Mouse (Mus musculus) neural tube, embryonic 12.5 days (tissue): ENCODE results near the gene Smpd3. TPM values are rescaled to one million over a fixed set of nuclear protein-coding genes. Genes with fewer than 3 reads are reported as not detected.
A peak's percentile ranks its signal among the peaks of the same experiment; 100 is the strongest.

Source experiments
- ATAC-seq: fragments of 200-750 bp; cut with Nextera tagmentation; 2 replicates; pipeline ENCODE4 v1.8.0; 2017; ENCODE audit warnings: low read depth, mild to moderate bottlenecking, moderate TSS enrichment, moderate library complexity; ENCODE audit not compliant: low FRiP score
- H3K27ac ChIP-seq: fragments of 300-500 bp; sonication (generic); 2 replicates; pipeline ENCODE4 v1.5.1; 2016
- H3K27me3 ChIP-seq: fragments of 300-500 bp; sonication (generic); replicated peaks from 2 replicates; pipeline ENCODE4 v1.6.1; 2016; ENCODE audit warnings: mild to moderate bottlenecking
- H3K36me3 ChIP-seq: fragments of 300-500 bp; sonication (generic); 2 replicates; pipeline ENCODE4 v1.6.1; 2016; ENCODE audit warnings: mild to moderate bottlenecking
- H3K4me1 ChIP-seq: fragments of 300-500 bp; sonication (generic); 2 replicates; pipeline ENCODE4 v1.6.1; 2016
- H3K4me2 ChIP-seq: fragments of 300-500 bp; sonication (generic); replicated peaks from 2 replicates; pipeline ENCODE4 v1.6.1; 2016; ENCODE audit warnings: mild to moderate bottlenecking
- H3K4me3 ChIP-seq: fragments of 300-500 bp; sonication (generic); 2 replicates; pipeline ENCODE4 v1.5.1; 2016
- H3K9ac ChIP-seq: fragments of 300-500 bp; sonication (generic); 2 replicates; pipeline ENCODE4 v1.6.1; 2016; ENCODE audit warnings: mild to moderate bottlenecking
- H3K9me3 ChIP-seq: fragments of 300-500 bp; sonication (generic); 2 replicates; pipeline ENCODE4 v1.6.1; 2016; ENCODE audit warnings: mild to moderate bottlenecking
- WGBS: fragments of 180-500 bp; shearing (Covaris S2); methylation state at CpG from one replicate; pipeline ENCODE4 v1.1.7; 2016; 5-methylcytosine and 5-hydroxymethylcytosine counted together
- polyA plus RNA-seq: library from polyadenylated mRNA; unstranded; fragments of >200 nt; fragmentation: Nextera tagmentation; extraction: Ambion mirVana; gene quantifications from 2 replicates; pipeline ENCODE4 v1.2.1, GENCODE M21; 2016

Gene Smpd3
- polyA plus RNA-seq, 1 experiment from 2014 or later = 34.2 TPM

- peaks cover 13% of the 10 kb centered on the region for H3K4me1 ChIP-seq
- H3K9me3 ChIP-seq = no peaks in the 10 kb centered on the region
- H3K9ac ChIP-seq = no peak overlapping the region
- no peak overlapping the region for H3K27ac ChIP-seq
- H3K4me2 ChIP-seq = no peak overlapping the region
- no peaks in the 10 kb centered on the region for H3K27me3 ChIP-seq
- no peak overlapping the region for H3K4me3 ChIP-seq
- WGBS = 89% methylated on average over 3 of the region's 3 CpGs
- no peak for ATAC-seq
- no peaks in the 10 kb centered on the region for H3K36me3 ChIP-seq
Measured at GRCm38 (mm10) chr8:106305301-106305700, 32.5 kb downstream of the Smpd3 start.

- Histone ChIP-seq H3K9me3 (no peaks in the 10 kb centered on the region), H3K4me2 (no peak overlapping the region), H3K27ac (no peak overlapping the region), H3K9ac (no peak overlapping the region), H3K27me3 (no peaks in the 10 kb centered on the region), H3K36me3 (no peaks in the 10 kb centered on the region), H3K4me3 (no peak overlapping the region), H3K4me1 (peaks cover 13% of the 10 kb centered on the region)
- 84% methylated on average over 6 of the region's 6 CpGs for WGBS
- ATAC-seq = no peak
Measured at GRCm38 (mm10) chr8:106304321-106304720, 33.5 kb downstream of the Smpd3 start.

- Histone ChIP-seq H3K27me3 (no peaks in the 10 kb centered on the region), H3K36me3 (no peaks in the 10 kb centered on the region), H3K27ac (peak overlapping the region; percentile 43), H3K9me3 (no peaks in the 10 kb centered on the region), H3K9ac (no peak overlapping the region), H3K4me2 (no peak overlapping the region), H3K4me1 (peaks cover 8% of the 10 kb centered on the region; the same call in 1 of the 2 replicates), H3K4me3 (no peak overlapping the region)
- 56% methylated on average over 9 of the region's 9 CpGs for WGBS
- ATAC-seq = peak; percentile 56; the same call in 1 of the 2 replicates
Measured at GRCm38 (mm10) chr8:106300739-106301715, 36.8 kb downstream of the Smpd3 start.

GRCm38 (mm10) chr8:106299686-106300085 lies 38.1 kb downstream of the Smpd3 start:
- WGBS = 84% methylated on average over 3 of the region's 3 CpGs
- no peak overlapping the region for H3K27ac ChIP-seq

GRCm38 (mm10) chr8:106298846-106299245 lies 38.9 kb downstream of the Smpd3 start:
- Histone ChIP-seq H3K4me2 (no peak overlapping the region), H3K9ac (no peak overlapping the region), H3K4me3 (no peak overlapping the region), H3K27ac (no peak overlapping the region), H3K36me3 (no peaks in the 10 kb centered on the region), H3K4me1 (peaks cover 8% of the 10 kb centered on the region; the same call in 1 of the 2 replicates), H3K9me3 (no peaks in the 10 kb centered on the region), H3K27me3 (no peaks in the 10 kb centered on the region)
- ATAC-seq = no peak
- WGBS = 77% methylated on average over 1 of the region's 1 CpGs

More at GRCm38 (mm10) chr8:106299686-106300085, 38.1 kb downstream of the Smpd3 start:
- Histone ChIP-seq H3K4me2 (no peak overlapping the region), H3K4me3 (no peak overlapping the region), H3K9ac (no peak overlapping the region), H3K36me3 (no peaks in the 10 kb centered on the region), H3K27me3 (no peaks in the 10 kb centered on the region), H3K4me1 (peaks cover 8% of the 10 kb centered on the region; the same call in 1 of the 2 replicates), H3K9me3 (no peaks in the 10 kb centered on the region)
- ATAC-seq = no peak

- 74% methylated on average over 5 of the region's 5 CpGs for WGBS
- H3K4me1 ChIP-seq = peaks cover 9% of the 10 kb centered on the region; the same call in 1 of the 2 replicates
- no peak for ATAC-seq
Measured at GRCm38 (mm10) chr8:106298261-106298660, 39.5 kb downstream of the Smpd3 start.

GRCm38 (mm10) chr8:106292484-106293396 lies 45.0 kb downstream of the Smpd3 start:
- Histone ChIP-seq H3K4me3 (no peak overlapping the region), H3K36me3 (no peaks in the 10 kb centered on the region), H3K27ac (no peak overlapping the region), H3K4me1 (peaks cover 12% of the 10 kb centered on the region; the same call in 1 of the 2 replicates), H3K9me3 (no peaks in the 10 kb centered on the region), H3K4me2 (no peak overlapping the region), H3K27me3 (no peaks in the 10 kb centered on the region), H3K9ac (no peak overlapping the region)
- ATAC-seq = no peak
- WGBS = 65% methylated on average over 20 of the region's 20 CpGs

More at GRCm38 (mm10) chr8:106298261-106298660, 39.5 kb downstream of the Smpd3 start:
- H3K4me3 ChIP-seq = no peak overlapping the region
- no peaks in the 10 kb centered on the region for H3K9me3 ChIP-seq
- H3K9ac ChIP-seq = no peak overlapping the region
- no peaks in the 10 kb centered on the region for H3K27me3 ChIP-seq
- no peaks in the 10 kb centered on the region for H3K36me3 ChIP-seq
- H3K27ac ChIP-seq = no peak overlapping the region
- H3K4me2 ChIP-seq = no peak overlapping the region

GRCm38 (mm10) chr8:106289464-106289863 lies 48.3 kb downstream of the Smpd3 start:
- H3K9me3 ChIP-seq = no peaks in the 10 kb centered on the region
- WGBS = 58% methylated on average over 7 of the region's 7 CpGs
- no peak overlapping the region for H3K4me2 ChIP-seq
- H3K9ac ChIP-seq = no peak overlapping the region
- no peak overlapping the region for H3K27ac ChIP-seq
- no peak overlapping the region for H3K4me3 ChIP-seq
- peaks cover 17% of the 10 kb centered on the region; the same call in 1 of the 2 replicates for H3K4me1 ChIP-seq
- H3K36me3 ChIP-seq = peaks cover 3% of the 10 kb centered on the region; the same call in 1 of the 2 replicates
- no peaks in the 10 kb centered on the region for H3K27me3 ChIP-seq
- ATAC-seq = no peak

GRCm38 (mm10) chr8:106288732-106289131 lies 49.1 kb downstream of the Smpd3 start:
- 50% methylated on average over 2 of the region's 3 CpGs for WGBS

GRCm38 (mm10) chr8:106287445-106287844 lies 50.3 kb downstream of the Smpd3 start:
- peaks cover 7% of the 10 kb centered on the region; the same call in 1 of the 2 replicates for H3K4me1 ChIP-seq
- H3K36me3 ChIP-seq = peaks cover 3% of the 10 kb centered on the region; the same call in 1 of the 2 replicates
- no peak overlapping the region for H3K27ac ChIP-seq
- 2% methylated on average over 2 of the region's 2 CpGs for WGBS
- H3K9me3 ChIP-seq = no peaks in the 10 kb centered on the region
- no peak for ATAC-seq
- H3K27me3 ChIP-seq = no peaks in the 10 kb centered on the region
- no peak overlapping the region for H3K9ac ChIP-seq
- H3K4me3 ChIP-seq = no peak overlapping the region
- H3K4me2 ChIP-seq = no peak overlapping the region

More at GRCm38 (mm10) chr8:106288732-106289131, 49.1 kb downstream of the Smpd3 start:
- H3K4me3 ChIP-seq = no peak overlapping the region
- no peaks in the 10 kb centered on the region for H3K9me3 ChIP-seq
- H3K27ac ChIP-seq = no peak overlapping the region
- H3K9ac ChIP-seq = no peak overlapping the region
- H3K4me2 ChIP-seq = no peak overlapping the region
- peaks cover 17% of the 10 kb centered on the region; the same call in 1 of the 2 replicates for H3K4me1 ChIP-seq
- H3K27me3 ChIP-seq = no peaks in the 10 kb centered on the region
- no peak for ATAC-seq
- peaks cover 3% of the 10 kb centered on the region; the same call in 1 of the 2 replicates for H3K36me3 ChIP-seq

- no peak overlapping the region for H3K27ac ChIP-seq
- 34% methylated on average over 4 of the region's 4 CpGs for WGBS
- no peak overlapping the region for H3K4me3 ChIP-seq
- no peaks in the 10 kb centered on the region for H3K4me1 ChIP-seq
- no peaks in the 10 kb centered on the region for H3K9me3 ChIP-seq
- no peaks in the 10 kb centered on the region for H3K27me3 ChIP-seq
- no peak for ATAC-seq
- no peak overlapping the region for H3K4me2 ChIP-seq
- H3K9ac ChIP-seq = no peak overlapping the region
- peaks cover 7% of the 10 kb centered on the region; the same call in 1 of the 2 replicates for H3K36me3 ChIP-seq
Measured at GRCm38 (mm10) chr8:106280844-106281243, 56.9 kb downstream of the Smpd3 start.
